Mouse (Mus musculus) liver, embryonic 13.5 days (tissue): ENCODE measurements at regions not wholly inside any gene's neighbourhood (a gene's known extent, or its start where the extent isn't known, plus 50 kb on each side); places are given as distances from the start of the nearest gene placed in this dataset. TPM values are rescaled to one million over a fixed set of nuclear protein-coding genes. Genes with fewer than 3 reads are reported as not detected.

Experiments used
- microRNA-seq: library from miRNA; unstranded; fragments of <30 nt; microRNA quantifications from one replicate; pipeline ENCODE4, GENCODE M21; 2016

Small RNA genes in the stretch of these regions (microRNA-seq; reads per million reads assigned to microRNA genes)
- gene Gm23400, result not detected
- gene Gm27359, result not detected
